Mouse (Mus musculus) T-helper 2 cell (primary cell): ENCODE results near the gene Bcl2l11.
"Not testable (repeated sequence)": the region's sequence is repeated elsewhere in the genome, so short reads cannot be mapped to it uniquely, and the experiment has no call there.

Source experiments
- in situ Hi-C: fragments of 300-600 bp; cut with MboI, MseI; formaldehyde crosslinking; loops from one replicate; pipeline ENCODE4 v1.15.1; 2025; ENCODE audit warnings: high pct_unique_total_duplicates

Gene Bcl2l11

GRCm38 (mm10) chr2:128174176-128174575 lies 48.3 kb downstream of the Bcl2l11 start:
- in situ Hi-C loops, result no loop called here

GRCm38 (mm10) chr2:128174604-128175342 lies 48.9 kb downstream of the Bcl2l11 start:
- in situ Hi-C loops, result no loop called here

- in situ Hi-C loops, result no loop called here
Measured at GRCm38 (mm10) chr2:128175625-128176024, 49.8 kb downstream of the Bcl2l11 start.

- in situ Hi-C loops, result no loop called here
Measured at GRCm38 (mm10) chr2:128176391-128177044, 50.7 kb downstream of the Bcl2l11 start.

GRCm38 (mm10) chr2:128177241-128177661 lies 51.4 kb downstream of the Bcl2l11 start:
- in situ Hi-C loops, result no loop called here

GRCm38 (mm10) chr2:128179126-128179807 lies 53.4 kb downstream of the Bcl2l11 start:
- in situ Hi-C loops, result no loop called here

- in situ Hi-C loops, result no loop called here
Measured at GRCm38 (mm10) chr2:128179808-128180379, 54.1 kb downstream of the Bcl2l11 start.

GRCm38 (mm10) chr2:128182181-128182580 lies 56.3 kb downstream of the Bcl2l11 start:
- in situ Hi-C loops, result not testable (repeated sequence)

- in situ Hi-C loops, result no loop called here
Measured at GRCm38 (mm10) chr2:128182751-128183150, 56.9 kb downstream of the Bcl2l11 start.

- in situ Hi-C loops, result no loop called here
Measured at GRCm38 (mm10) chr2:128183762-128184161, 57.9 kb downstream of the Bcl2l11 start.

GRCm38 (mm10) chr2:128185942-128186341 lies 60.1 kb downstream of the Bcl2l11 start:
- in situ Hi-C loops, result no loop called here

- in situ Hi-C loops, result no loop called here
Measured at GRCm38 (mm10) chr2:128187277-128187676, 61.4 kb downstream of the Bcl2l11 start.

- in situ Hi-C loops, result no loop called here
Measured at GRCm38 (mm10) chr2:128188461-128188860, 62.6 kb downstream of the Bcl2l11 start.

GRCm38 (mm10) chr2:128189691-128190090 lies 63.9 kb downstream of the Bcl2l11 start:
- in situ Hi-C loops, result no loop called here

- in situ Hi-C loops, result no loop called here
Measured at GRCm38 (mm10) chr2:128190196-128190595, 64.4 kb downstream of the Bcl2l11 start.

GRCm38 (mm10) chr2:128193411-128193810 lies 67.6 kb downstream of the Bcl2l11 start:
- in situ Hi-C loops, result no loop called here

- in situ Hi-C loops, result no loop called here
Measured at GRCm38 (mm10) chr2:128197379-128197778, 71.5 kb downstream of the Bcl2l11 start.

- in situ Hi-C loops, result no loop called here
Measured at GRCm38 (mm10) chr2:128203147-128203546, 77.3 kb downstream of the Bcl2l11 start.

GRCm38 (mm10) chr2:128203749-128204405 lies 78.0 kb downstream of the Bcl2l11 start:
- in situ Hi-C loops, result no loop called here

GRCm38 (mm10) chr2:128208541-128208940 lies 82.7 kb downstream of the Bcl2l11 start:
- in situ Hi-C loops, result no loop called here

- in situ Hi-C loops, result no loop called here
Measured at GRCm38 (mm10) chr2:128209841-128210329, 84.0 kb downstream of the Bcl2l11 start.
